Mouse (Mus musculus) B cell, adult 2 months (primary cell): ENCODE measurements around the gene Mapk8ip3.

Source experiments
- DNase-seq, 2 experiments: peaks; one replicate each; pipeline ENCODE4 v3.0.0; 2022

Gene Mapk8ip3

GRCm38 (mm10) chr17:24844525-24844924 lies 92.3 kb downstream of the Mapk8ip3 start:
- no peak for DNase-seq

GRCm38 (mm10) chr17:24842631-24843030 lies 94.1 kb downstream of the Mapk8ip3 start:
- DNase-seq, result no peak
